Mouse (Mus musculus): ENCODE results near the gene Wnt8b.
A peak's percentile ranks its signal among the peaks of the same experiment; 100 is the strongest.

The Wnt8b gene

DNA sequence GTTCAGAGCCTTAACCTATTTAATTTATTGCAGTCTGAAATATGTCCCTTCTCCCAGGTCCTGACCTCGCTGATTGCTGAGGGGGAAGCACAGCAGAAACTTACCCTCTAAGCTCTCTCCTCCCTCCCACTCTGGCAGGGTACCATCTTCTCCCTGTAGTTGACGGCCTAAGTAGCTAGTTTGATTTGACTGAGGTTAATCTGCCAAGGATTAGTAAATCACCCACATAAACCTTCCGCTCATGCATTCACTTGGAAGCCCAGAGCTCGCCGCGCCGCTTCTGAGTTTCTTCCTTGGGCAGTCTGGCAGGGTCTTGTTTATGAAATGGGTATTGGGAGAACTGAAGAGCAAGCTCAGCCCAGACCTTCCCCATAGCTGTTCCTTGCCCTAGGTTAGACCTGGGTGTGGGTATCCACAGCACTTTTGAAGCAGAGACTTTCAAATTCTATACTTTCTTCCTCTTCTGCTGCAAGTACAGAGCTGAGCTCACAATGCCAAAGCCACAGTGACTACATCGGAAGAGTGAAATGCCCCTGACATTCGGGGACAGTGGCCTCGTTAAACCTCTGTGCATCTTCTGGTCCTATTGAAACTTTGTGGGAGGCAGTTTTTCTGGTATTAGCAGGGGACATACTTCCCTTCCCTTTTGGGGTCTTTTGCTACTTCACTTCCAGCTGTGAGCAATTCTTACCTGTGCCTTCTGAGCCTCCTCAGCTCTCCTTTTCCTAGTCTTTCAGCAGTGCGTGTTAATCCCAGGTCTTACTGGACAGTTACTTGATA, 20.0 kb downstream of the Wnt8b start:
- DNase-seq, result peak; percentile 42

- peak; percentile 27 for DNase-seq
These were observed 20.7 kb downstream of the Wnt8b start for GRCm38 (mm10) chr19:44513921-44514482.

DNA sequence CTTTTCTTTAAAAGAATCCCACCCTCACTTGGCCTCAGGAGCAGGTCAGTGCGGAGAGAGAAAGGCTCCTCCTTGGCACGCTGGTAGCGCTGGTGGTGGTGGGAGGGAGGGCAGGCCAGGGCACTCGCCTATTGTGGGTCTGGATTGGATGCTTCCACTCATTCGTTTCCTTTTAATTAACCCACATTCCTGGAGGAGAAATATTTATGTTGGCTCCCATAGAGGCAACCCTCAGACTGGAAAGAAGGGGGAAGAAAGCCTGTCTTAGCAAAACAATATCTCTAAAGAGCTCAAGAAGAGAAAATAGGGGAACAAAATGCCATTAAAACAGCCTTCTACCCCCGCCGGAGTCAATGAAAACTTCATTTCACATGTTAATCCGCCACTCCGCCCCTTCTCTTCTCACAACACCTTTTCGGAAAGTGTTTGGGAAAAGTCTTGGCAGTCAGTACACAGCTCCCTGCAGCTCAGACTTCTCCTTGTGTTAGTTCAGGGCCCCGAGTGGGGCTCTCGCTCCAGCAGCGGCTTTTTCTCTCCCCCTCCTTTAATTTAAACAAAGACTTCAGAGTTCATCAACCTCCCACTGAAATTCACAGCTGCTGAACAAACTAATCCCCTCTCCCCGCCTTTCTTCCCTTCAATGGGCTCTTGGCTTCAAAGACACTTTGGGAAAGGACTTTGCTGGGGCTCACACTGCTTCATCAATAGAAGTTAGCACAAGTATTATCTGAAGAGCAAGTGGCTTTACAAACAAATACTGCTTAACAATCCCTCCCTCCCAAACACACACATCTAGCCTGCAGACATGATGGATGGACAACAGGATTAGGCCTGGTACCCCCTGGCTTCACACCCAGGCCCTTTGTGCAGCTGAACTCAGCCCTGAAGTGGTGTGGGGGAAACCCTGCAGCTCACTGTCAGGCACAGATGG, 21.5 kb downstream of the Wnt8b start:
- no peak for DNase-seq

- no peak for DNase-seq
These were observed 22.5 kb downstream of the Wnt8b start for GRCm38 (mm10) chr19:44515769-44516168.

- peak; percentile 68 for DNase-seq
These were observed 24.9 kb downstream of the Wnt8b start for GRCm38 (mm10) chr19:44517996-44518768.

GRCm38 (mm10) chr19:44519152-44519551, 25.9 kb downstream of the Wnt8b start:
- no peak for DNase-seq

- DNase-seq, result peak; percentile 61
These were observed 32.4 kb downstream of the Wnt8b start for GRCm38 (mm10) chr19:44525551-44526205.

- no peak for DNase-seq
These were observed 36.7 kb downstream of the Wnt8b start for GRCm38 (mm10) chr19:44530018-44530417.

DNA sequence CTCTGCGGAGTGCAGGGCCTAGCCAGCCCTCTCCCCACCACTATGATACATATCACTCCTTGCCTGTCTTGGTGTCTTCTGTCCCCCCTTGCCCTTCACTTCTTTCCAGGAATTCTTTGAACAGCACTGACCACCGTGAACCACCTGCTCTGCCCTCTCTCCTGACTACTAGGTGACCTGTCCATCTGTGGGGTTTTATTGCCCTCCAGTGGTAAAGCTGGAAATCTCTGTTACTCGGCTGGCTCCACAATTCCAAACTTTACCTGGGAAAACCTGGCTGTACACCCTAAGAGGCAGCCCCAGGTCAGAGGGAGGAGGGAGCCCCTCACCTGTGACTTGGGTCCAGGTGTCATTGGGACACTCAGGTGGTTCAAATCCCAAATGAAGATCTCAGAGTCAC, 42.1 kb downstream of the Wnt8b start:
- DNase-seq, result no peak

DNA sequence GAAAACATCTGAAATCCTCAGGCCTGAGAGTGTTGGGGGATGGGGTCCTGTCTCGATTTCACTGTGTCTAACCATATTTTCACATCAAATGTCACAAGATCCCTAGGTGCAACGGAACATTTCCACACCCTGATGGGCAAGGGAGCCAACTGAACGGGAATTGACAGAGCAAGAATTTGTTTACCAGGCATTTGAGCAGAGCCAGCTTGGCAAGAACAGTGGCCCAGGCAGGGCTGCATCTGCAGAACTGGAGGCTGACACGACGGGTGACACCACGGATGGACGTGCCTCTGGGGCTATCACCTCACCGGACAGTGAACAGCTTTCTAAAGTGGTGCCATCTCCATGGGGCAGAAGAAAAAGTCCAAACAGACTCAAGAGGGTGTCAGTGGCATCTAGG, 44.1 kb downstream of the Wnt8b start:
- no peak for DNase-seq

DNA sequence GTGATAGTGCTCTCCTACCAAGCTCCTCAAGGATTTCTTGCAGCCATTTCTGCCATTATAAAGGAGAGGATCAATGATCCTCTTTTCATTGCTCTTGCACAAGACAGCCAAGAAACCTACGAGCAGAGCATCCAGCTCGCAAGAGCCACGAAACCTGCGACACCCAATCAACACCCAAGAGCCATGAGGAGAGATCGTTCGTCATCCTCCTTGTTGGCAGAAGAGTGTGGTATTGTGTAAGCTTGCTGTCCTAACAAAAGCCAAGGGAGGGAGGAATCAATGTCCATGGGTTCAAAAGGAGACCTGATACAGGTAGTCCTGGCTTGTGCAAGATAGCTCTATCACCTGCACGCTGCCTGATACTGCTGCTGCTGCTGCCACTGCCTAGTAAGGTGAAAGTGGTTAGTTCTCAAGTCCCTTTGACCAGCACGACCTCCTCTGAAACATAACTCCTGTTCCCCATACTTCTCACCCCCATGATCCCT, 49.5 kb downstream of the Wnt8b start:
- no peak for DNase-seq

DNA sequence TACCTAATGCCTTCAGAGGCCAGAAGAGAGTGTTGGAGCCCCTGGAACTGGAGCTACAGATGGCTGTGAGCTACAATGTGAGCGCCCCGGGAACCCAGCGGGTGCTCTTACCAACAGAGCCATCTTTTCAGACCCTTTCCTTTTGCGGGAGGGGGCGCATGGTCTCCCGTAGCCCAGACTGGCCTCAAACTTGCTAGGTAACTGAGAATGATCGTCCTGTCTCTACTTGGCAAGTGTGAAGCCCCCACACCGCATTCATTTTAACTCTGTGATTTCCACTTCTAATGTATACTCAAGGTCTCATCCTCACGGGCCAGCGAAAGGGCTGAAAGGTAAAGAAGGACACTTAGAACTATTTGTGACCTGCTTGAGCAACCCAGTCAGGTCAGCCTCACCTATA, 51.1 kb downstream of the Wnt8b start:
- DNase-seq, result no peak

GRCm38 (mm10) chr19:44544775-44545174, 51.5 kb downstream of the Wnt8b start:
- DNase-seq, result peak; percentile 73

- DNase-seq, result peak; percentile 6
These were observed 52.2 kb downstream of the Wnt8b start, which contains the start of gene Sec31b for GRCm38 (mm10) chr19:44545321-44546041. Gene Sec31b (minus strand): TSS chr19:44545864.

DNA sequence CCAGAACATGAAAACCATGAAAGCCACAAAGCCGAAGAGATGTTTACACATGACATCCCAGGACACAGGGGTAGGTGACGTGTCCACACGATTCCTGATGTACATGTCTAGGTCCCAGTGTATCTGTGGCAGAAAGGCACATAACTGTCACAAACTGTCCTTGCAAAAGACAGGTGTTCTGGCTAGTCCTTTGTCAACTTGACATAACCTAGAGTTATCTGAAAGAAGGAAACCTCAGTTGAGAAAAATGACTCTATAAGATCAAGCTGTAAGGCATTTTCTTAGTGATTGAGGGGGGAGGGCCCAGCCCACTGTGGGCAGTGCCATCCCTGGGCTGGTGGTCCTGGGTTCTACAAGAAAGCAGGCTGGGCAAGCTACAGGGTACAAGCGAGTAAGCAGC, 59.5 kb downstream of the Wnt8b start, which contains the start of gene Gm20538:
Gm20538 (minus strand) TSS at position 101 of the 400 bp plus-strand sequence.
- no peak for DNase-seq

DNA sequence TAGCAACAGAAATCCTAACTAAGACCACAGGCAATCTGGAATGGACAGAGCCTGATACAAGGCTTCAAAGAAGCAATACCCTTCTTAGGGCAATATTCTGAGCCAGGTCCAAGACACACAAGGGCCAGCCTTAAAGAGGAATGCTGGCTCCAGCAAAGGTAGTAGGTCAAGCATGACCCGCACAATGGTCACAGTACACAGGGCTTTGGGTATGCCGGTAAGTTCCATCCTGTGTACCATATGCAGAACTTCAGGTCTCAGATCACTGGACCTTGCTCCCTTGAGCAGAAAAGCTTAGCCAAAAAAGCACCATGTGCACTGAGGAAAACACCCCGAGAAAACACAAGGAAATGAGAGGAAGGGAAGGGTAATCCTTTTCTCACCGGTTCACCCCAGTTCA, 60.0 kb downstream of the Wnt8b start:
- no peak for DNase-seq

DNA sequence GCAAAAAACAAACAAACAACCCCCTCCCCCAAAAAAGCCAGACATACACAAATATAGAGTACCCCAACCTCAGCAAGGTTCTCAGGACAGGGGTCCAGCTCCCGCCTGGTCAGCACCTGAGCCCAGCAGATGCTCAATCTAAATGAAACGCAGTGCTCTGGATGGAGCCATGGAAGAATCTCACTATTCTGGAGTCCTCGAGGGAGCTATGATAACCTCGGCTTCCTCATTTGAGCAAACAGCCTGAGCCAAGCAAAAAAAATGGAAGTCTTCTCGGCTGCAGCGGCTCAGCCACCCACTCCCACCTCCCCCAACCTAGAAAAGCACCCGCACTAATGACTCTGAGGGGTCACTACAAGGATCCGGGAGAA, 61.2 kb downstream of the Wnt8b start:
- no peak for DNase-seq

- peak; percentile 92 for DNase-seq
These were observed 61.8 kb downstream of the Wnt8b start, which contains the start of gene Ndufb8 for GRCm38 (mm10) chr19:44554861-44555590. Gene Ndufb8 (minus strand): TSS chr19:44555440.

GRCm38 (mm10) chr19:44562652-44563206, 69.5 kb downstream of the Wnt8b start, which contains the start of gene Hif1an:
Gene Hif1an (plus strand): TSS chr19:44562850.
- DNase-seq, result peak; percentile 95

All from thymus, postnatal 25 days (tissue).